Mouse (Mus musculus): ENCODE results near the gene Gm11084.
A peak's percentile ranks its signal among the peaks of the same experiment; 100 is the strongest.

Gene Gm11084

DNA sequence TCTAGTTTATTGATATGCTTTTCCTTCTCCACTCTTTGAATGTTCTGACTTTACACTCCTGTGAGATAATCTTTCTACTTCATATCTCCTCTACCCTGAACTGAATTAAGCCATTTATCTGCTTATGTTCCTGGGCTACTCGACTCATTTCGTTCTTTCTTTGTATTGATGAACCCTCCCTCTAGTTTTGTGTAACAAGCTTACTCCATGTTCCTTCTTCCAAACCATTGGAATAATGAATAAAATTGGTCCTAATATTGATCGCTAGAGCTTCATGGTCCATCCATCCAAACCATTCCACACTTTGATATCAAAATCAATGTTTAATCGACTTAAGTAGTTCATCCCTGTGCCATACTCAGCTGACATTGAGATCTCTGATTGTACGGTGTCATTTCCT is at the start of gene Gm11084:
Gene Gm11084 (minus strand): TSS at position 101 of the 400 bp plus-strand sequence.
- DNase-seq (ENCODE audit: low read depth), result no peak

DNA sequence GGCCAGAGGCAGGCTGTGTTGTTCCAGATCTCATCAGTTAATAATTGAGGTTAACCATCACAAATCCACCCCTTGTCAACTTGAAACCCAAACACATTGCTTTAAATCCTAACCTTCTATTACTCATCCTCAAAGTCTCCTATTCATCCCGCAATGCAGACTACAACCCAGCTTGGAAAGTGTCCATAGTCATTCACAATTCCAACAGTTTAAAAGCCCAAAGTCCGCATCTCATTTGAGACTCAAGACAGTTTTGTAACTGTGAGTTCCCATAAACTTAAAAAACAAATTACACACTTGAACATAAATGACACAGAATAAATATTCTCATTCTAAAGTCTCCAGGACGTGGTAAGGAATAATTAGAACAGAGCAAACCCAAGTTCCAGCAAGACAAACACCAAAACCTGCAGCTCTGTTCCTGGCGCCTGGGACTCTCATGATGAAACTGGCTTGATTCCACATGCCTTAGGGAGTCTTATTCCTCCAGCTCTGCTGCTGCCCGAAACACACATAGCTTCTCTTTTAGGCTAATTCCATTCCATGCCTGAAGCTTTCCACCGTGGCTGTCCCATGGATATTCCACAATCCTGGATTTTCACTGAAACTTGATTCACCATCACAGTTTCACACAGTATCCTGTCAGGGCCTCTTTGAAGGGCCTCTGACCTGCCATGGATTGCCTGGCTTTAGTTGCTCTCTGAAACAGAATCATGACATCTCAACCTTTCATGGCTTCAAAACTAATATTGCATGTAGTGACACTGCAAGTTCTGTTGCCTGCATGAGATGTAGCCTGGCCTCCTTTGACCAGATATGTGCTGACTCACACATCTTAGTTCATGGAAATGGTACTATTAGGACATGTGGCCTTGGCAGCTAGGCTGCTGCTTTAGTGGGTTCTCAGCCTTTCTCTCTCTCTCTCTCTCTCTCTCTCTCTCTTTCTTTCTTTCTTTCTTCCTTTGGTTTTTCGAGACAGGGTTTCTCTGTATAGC is 44.8 kb upstream of the Gm11084 start:
- peak; percentile 72 for DNase-seq (ENCODE audit: low read depth)

DNA sequence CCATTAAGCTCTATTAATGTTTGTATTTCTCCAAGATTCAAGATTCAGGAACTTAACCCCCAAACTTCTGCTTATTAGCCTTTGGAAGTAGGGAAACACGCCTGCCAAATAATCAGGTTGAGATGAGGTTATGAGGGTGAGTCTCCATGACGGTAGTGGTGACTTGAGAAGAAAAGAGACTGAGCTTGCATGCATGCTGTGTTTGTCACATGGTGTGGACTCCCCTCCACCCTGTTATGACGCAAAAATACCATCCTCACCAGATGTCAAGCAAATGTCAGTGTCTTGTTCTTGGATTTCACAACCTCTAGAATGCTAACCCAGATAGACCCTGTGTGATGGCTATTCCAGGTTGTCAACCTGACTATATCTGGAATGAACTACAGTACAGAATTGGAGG is 43.3 kb upstream of the Gm11084 start:
- DNase-seq (ENCODE audit: low read depth), result no peak

DNA sequence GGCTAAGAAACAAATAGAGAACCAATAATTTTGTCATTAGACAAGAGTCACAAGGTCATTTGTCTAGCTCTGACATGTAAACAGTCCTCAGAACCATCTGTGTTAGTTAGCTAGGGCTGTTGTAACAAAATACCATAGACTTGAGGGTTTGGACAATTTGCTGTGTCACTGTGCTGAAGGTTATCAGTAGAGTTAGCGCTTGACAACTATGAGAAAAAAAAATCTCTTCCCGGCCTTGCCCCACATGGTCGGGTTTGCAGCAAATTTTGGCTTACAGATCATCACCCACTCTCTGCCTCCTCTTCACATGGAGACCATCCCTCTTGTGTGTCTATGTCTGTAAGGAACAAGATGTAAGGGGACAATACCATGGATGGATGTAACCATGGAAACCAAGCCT is 41.5 kb upstream of the Gm11084 start:
- no peak for DNase-seq (ENCODE audit: low read depth)

DNA sequence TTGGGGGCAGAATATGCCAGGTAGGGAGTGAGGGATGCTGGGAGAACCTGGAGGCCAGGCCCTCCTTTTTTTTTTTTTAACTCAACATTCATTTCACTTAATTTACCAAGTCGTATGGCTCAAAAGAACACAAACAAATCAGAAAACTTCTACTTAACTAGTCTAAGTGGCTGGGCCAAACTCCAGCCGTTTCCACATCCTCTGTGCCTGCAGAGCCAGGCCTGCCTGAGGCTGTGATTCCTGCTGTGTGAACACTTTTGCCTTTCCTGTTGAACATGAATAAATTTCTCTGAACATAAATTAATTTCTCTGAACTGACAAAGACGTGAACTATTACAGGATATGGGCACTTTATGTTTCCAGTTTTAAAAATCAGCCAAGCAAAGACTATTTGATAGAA is 40.6 kb upstream of the Gm11084 start:
- DNase-seq (ENCODE audit: low read depth), result peak; percentile 79

DNA sequence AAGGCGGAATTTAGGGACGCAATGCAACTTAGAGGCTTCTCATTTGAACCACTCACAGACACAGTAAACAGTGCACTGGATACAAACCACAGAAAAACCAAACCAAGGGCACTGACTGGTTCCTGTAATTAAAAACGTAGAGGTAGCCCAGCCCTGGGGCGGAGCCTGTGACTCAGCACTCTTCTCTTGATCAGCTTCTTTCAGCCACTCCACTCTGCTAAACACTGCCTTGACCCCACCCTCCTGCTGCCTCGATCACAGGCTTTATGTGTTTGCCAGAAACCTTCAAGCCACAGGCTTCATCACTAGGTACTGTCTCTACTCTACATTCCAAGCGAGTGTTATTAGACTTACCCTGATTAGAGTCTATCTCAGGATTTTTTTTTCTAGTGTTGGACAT is 37.3 kb upstream of the Gm11084 start:
- DNase-seq (ENCODE audit: low read depth), result peak; percentile 70

DNA sequence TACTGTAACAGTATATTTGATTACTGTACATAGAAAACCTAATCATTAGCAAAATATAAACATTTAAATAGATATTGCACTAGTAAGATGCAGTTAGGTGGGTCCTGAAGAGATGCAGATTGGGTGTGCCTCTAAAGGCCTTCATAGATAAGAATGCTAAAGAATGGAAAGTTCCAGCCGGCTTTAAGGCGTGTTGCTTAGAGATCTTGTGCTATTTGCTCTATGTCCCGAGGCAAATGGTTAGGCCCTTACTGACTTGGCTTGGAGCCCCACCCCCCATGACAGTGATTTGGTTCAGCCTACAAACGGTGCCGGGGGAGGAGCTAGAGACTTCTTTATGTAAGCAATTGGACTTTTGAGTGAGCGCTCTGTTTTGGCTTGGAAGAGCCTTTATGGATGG is 34.5 kb upstream of the Gm11084 start:
- DNase-seq (ENCODE audit: low read depth), result peak; percentile 31

DNA sequence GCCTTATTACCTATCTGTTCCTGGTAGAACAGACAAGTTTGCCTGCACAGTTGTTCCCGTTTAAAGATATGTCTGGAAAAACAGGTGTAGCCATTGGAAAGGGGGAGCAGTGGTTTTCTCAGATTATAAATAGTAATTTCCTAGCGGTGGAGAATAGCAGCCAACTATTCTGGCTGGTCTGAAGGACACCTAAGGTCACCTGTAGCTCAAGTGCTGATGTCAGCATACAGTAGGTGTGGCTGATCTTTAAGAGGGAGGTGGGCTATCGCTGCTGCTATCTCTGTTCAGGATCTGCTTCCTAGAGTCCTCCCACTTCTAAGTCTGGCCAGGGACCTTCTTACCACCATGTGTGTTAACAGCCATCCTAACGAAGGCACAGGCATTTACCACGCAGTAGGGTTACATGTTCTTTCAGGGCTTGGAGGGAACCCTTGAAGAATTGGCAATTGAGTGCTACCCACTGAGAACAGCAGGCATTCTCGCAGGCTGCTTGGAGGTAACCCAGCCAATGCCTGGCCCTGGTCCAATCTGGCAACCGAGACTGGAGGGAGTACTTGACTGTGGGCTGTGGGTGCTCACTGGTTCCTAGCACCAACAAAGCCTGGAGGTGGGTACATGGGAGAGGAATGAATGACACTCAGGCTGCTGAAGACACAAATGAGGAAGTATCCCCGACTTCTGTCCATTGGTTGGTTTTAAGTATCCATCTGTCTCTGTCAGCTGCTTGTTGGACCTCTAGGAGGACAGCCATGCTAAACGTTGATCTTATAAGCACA is 33.0 kb upstream of the Gm11084 start:
- DNase-seq (ENCODE audit: low read depth), result peak; percentile 58

DNA sequence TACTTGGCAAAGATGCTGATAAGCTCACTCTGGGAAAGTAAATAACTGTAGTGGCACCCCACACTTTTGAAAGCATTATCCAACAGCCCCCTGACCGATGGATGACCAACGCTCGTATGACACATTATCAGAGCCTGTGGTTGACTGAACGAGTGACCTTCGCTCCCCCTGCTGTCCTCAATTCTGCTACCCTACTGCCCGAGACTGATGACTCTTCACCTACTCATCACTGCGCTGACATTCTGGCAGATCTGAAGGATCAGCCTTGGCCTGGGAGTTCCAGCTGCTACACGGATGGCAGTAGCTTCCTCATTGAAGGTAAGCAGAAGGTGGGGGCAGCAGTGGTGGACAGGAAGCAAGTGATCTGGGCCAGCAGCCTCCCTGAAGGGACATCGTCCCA is 27.5 kb upstream of the Gm11084 start:
- DNase-seq (ENCODE audit: low read depth), result peak; percentile 34

DNA sequence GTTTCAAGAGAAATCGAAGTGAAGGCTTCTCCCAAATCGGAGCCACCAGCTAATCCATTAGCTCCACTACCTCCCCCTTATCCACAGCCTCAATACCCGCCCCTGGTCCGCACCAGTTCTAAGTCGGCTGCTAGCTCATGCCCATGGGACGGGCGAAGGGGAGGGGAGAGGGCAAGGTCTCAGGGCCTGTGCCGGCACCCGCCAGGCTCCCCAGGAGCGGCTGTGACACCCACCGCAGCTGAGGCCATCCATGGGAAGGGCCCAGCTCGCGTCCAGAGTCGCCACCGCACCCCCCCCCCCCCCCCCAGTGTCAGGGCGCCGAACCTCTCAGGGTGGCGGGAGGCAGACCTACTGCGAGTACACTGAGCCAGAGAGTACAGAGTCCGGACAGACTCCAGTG is 26.1 kb upstream of the Gm11084 start:
- peak; percentile 58 for DNase-seq (ENCODE audit: low read depth)

DNA sequence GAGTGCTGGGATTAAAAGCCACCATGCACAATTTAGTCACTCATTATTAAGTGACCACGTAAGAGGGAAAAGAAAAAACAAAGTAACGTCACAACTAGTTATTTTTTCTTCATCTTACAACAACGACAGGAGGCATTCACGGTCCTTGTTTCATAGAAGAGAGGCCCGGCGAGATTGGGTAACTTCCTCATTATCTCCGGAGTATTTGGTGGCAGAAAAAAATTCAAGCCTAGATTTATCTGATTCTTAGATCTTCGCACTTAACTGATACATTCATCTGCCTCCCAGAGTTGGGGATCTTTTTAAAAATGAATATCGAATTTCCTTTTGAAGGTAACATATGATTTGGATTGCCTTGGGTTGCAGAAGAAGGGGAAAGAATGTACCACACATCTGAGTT is 21.0 kb upstream of the Gm11084 start:
- no peak for DNase-seq (ENCODE audit: low read depth)

DNA sequence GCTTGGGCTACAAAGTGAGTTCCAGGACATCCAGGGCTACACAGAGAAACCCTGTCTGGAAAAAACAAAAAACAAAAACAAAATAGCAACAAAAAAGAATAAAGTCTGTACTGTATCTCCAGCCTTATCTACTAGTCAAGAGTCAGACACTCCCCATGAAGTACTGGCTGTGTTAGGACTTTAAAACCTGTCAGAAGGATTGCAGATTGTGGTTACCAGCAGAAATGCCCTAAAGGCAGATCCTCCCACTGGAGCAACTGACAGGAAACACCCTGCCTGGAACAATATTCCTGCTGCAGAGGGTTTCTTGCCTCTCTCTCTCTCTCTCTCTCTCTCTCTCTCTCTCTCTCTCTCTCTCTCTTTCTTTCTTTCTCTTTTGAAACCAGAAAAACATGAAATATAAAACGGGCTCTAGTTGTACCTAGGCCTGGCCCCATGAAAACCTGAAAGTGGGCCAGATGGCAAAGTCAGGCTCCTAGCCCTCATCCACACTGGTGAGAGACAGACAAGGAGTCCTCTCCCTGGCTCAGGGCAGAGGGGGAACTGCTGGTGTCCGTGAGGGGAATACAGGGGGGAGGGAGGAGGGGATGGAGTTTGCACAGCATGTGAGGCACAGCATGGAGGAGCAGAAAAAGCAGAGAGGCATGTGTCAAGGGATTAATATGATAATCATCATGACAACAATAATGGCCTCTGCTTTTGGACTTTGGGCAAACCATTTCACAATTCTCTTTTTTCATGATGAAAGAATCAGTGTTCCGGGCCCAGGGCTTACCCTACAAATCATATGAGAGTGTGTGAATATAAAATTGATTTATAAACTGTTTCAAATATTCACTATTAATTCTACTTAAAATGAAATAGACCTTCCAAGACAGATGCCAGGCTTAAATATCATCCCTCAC is 19.3 kb upstream of the Gm11084 start:
- peak; percentile 82 for DNase-seq (ENCODE audit: low read depth)

DNA sequence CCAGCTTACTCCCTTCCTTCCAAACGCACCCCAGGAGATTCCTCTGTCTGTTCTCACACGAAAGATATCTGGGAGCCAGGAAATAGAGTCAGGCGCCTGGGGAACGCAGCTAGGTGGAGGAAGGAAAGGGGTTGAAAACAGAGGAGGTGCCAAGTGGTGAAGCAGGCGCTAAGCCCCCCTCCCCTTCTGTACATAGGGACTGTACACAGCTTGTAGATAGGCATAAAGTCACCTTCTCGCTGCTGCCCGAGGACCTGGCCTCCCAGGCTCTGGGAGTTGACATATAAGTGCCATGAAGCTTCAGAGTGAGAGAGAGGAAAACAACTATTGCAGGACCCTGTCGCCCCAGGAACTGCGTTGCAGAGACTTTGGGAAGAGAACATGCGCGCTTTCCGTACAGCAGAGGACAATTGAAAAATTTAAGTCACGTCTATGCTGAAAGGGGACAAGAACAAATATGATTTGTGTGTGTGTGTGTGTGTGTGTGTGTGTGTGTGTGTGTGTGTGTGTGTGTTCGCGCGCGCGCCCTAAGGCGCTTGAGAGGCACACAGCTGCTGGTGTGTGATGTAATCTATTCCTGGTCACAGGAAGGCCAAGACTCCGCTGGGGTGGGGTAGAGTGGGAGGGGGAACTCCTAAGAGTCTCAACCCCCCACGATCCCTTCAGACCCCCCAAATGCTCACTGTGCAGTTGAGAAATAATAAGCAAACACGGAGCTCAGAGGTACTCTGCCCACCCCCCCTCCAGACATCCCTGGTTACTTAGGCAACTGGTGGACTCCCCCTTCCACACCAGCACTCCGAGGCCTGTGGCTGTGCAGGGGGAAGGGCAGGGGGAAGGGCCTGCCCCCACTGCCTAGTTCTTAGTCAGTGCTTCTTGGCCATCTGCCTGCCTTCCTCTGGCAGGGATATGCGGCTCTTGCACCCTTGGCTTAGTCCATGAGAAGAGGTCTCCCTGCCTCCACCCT is 17.5 kb upstream of the Gm11084 start:
- peak; percentile 99 for DNase-seq (ENCODE audit: low read depth)

DNA sequence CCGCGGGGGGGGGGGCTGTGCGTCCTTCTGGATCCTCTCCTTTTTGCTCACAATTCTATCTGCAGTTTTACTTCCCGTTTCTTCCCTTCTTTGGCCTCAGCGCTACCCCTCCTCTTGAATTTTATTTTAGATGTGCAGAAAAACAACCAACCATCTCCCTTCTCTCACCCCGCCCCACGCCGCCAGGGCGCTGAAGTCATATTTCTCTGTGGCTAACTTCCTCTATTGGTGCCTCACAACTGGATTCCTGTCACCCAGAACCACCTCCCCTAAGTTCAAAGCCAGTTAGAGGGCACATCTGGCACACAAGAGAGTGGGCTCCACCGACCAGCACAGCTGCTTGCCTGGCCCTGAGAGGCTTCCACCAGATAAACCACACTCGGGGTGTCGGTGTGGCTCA is 16.5 kb upstream of the Gm11084 start:
- peak; percentile 15 for DNase-seq (ENCODE audit: low read depth)

DNA sequence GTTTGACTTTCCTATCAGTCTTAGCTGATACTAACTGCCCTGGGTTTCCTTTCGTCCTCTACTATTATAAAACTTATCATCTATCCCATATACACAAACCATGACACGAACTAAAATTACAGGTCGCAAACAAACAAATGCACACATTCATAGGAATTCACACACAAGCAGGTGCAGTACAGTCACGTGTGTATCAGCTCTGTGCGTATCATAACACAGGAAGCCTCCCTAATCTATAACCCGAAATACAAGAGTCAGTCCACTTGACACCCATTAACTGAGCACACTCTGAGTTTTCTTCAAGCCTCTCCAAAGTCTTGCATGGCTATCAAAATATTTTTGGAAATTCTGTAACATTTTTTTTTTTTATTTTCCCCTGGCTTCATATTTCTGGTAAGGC is 15.9 kb upstream of the Gm11084 start:
- DNase-seq (ENCODE audit: low read depth), result no peak

DNA sequence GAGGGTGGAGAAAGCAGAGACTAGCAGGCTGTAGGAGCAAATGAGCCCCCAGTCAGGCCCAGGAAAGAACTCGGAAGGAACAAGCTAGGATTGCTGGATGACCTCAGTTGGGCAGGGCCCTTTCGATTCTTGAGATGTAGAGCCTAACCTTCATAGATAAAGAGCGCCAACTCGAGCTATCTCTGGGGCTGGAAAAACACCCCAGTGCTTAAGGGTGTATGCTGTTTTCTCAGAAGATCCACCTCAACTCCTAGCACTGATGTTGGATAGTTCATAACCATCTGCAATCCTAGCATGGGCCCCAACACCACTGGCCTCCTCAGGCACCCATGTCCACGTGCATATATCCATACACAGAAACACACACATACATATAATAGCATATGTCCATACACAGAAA is 15.5 kb upstream of the Gm11084 start:
- DNase-seq (ENCODE audit: low read depth), result no peak

DNA sequence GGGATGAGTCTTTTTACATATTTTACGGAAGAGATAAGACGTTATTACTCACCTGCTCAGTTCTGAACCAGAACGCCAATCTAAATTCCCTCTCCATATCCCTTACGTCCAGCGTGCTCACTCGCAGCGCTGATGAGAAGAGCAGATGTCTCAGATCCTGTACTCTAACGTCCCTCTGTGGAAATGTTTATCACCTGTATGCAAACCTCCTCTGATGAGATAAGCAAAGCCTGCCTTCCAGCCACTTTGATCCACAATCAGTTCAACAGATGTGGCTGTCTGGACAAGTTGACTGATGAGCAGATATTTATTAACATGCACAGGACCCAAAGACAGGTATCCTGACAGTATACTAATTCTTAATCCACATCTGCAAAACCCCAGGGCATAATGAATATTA is 13.7 kb upstream of the Gm11084 start:
- no peak for DNase-seq (ENCODE audit: low read depth)

DNA sequence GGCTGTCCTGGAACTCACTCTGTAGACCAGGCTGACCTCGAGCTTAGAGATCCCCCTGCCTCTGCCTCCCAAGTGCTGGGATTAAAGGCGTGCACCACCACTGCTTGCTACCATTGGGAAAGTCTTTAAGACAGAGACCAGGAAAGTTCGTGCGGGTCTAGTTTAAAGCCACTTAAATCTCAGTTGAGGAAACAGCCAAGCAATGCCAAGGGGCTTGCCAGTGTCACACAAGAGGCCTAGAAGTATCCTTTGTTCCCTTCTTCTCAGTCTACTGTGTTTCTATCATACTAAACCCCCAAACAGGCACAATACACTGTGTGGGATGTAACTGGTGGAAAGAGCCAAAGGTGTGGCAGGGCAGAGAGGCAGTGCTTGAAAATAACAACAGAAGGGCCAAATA is 11.1 kb upstream of the Gm11084 start:
- no peak for DNase-seq (ENCODE audit: low read depth)

DNA sequence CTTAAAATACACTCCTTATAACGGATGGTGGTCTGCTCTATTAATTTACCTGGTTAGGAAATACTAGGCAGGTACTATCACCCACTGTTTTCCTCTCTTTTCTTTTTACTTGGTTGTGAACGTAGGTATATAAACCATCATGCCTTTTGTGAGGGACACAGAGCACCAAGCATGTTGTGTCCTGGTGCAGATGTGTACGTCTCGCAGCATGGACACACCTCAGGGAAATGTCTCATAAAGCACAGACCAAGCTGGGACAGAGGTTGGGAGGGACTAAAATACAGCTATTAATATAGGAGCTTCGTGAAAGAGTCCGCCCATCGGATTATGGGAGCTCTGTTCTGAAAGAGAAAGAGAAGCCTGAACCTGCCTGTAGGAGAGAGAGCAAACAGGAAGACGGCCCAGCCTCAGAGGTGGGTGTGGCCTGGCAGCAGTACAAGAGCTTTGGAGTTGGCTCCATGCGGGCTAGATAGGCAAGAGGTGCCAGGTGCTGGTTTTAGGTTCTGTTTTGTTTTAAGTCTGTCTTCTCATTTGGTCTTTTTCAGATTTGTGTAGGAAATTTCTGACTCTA is 10.4 kb upstream of the Gm11084 start:
- peak; percentile 65 for DNase-seq (ENCODE audit: low read depth)

DNA sequence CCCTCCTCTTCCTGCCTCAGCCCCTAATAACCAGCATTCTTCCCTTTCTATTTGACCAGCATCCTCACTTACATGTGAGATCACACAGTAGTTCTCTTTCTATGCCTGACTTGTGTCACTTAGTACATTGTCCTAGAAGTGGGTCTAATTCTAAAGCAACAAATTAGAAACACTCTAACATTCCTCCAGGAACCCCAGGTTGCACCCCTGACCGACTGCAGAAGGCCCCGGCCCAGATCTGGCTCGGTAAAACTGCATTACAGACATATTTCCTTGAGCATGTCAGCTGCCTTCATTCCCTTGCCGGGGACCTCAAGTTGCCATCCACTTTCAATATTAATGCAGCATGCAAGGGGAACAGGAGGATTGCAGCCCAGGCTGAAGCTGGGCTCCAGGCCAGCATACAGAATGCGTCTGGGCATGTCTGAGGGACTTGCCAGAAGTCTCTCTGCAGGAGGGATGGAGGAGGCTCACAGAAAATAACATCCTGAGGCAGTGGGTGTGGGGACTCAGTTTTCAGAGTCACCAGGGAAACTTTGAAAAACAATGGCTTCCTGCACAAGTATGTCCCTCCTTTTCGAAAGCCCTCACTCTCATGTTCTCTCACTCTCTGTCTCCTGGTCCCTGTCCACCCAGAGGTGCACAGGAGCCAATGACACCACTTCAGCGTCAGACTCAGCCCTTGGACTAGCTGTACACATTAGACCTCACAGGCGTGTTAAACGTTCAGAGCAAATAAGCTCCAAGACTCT is 9.0 kb upstream of the Gm11084 start:
- DNase-seq (ENCODE audit: low read depth), result peak; percentile 93

All from NIH3T3 (cell line).